Mouse (Mus musculus) ES-Bruce4 (cell line): ENCODE data around the gene Bhlha9.

Experiments used
- CTCF ChIP-seq: IDR thresholded peaks from one replicate; pipeline ENCODE4 v1.8.1; 2011; ENCODE audit warnings: low read depth, low read length
- POLR2A ChIP-seq: IDR thresholded peaks from one replicate; pipeline ENCODE4 v1.8.1; 2011; ENCODE audit warnings: low read length; ENCODE audit not compliant: insufficient read depth

DNA sequence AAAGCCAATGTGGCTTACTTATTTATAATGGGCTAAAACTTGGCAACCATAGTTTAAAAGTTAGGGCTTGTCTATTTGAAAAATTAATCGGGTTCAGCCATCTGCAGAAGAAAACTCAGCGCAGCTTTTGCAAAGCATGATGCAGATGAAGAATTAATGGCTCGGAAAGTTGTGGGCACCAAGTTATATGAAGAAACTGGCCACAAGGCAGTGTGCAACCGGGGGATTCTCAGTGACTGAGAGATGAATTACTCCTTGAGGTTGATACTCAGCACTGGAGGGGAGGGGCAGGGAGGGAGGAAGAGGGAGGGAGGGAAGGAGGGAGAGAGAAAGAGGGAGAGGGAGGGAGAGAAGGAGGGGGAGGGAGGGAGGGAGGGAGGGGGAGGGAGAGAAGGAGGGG is 44.7 kb downstream of the Bhlha9 start:
- TF ChIP-seq POLR2A (no peak), CTCF (no peak)
